Mouse (Mus musculus) frontal cortex, postnatal 36 days (tissue): Measurements from ENCODE around the gene Tsen15.
A peak's percentile ranks its signal among the peaks of the same experiment; 100 is the strongest.

Experiments used
- DNase-seq, 2 experiments: peaks; one replicate each; pipeline ENCODE4 v3.0.0; 2022; ENCODE audit warnings: low spot score in 2 of 2

The Tsen15 gene

GRCm38 (mm10) chr1:152386188-152386835 is at the start of gene Tsen15:
TSS of gene Tsen15 (minus strand) at chr1:152386688.
- peak; percentile 86 to 89 for DNase-seq

DNA sequence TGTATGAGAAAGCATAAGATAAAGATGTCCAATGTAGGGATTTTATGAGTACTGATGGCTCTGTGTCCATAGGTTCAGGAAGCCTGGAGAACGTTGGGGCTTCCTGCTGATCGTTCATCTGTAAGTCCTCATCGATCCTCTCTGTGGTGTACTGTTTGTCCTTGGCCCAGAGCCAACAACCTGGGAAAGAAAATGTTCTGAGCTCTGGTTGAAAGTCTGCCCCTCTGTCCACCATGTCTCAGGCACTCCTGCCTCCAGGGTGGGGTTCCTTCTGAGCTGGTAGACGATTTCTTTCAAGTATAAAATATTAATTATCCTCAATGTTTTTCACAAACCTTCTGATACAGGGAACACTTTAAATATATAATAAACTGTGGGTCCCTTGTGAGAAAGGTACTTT is 47.7 kb upstream of the Tsen15 start:
- no peak for DNase-seq

GRCm38 (mm10) chr1:152429805-152430204 is 43.3 kb upstream of the Tsen15 start:
- no peak for DNase-seq

DNA sequence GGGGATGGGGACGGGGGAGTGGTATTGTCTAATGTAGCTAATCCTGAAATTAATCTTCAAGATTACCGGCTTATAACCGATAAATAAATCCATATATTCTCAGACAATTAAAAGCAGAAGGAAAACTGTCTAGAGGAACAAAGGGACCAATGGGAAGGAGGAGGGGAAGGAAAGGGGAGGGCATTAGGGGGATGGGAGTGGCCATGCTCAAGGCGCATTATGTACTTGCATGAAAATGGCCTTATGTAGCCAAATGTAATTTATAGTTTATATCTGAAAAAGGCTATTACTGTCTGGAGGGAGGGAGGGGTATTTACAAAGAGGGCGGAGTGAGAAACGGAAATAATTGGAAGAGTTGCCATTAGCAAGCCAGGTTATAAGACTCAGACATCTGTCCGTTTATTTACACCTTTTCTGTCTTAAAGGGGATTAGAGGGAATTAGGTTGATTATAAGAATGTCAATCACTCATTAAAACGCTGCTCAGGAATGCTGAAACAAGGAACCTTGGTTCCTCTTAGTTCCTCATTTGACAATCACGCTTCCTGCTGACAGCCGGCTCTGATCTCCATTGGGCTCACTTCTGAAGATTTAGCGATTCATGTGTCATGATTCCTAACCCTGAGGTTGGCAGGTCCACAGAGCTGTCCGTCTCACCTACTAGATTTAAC is 41.6 kb upstream of the Tsen15 start:
- no peak for DNase-seq

DNA sequence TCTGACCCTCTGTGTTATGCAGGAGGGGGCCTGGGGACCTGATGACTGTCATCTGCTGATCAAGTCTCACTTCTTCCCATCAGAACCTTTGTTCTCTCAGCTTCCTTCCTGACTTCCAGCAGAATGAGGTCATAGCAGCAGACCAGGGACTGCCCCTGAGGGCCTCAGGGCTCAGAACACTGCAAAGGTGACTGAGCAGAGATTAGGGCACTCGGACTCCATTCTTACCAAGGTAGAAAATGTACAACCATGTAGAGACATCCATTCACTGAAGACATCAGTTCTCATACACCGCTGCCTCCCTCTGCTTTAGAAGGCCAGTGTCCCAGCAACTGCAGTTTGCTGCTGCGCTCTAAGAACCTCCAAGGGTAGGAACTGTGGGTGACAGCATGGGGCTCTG is 36.6 kb upstream of the Tsen15 start:
- DNase-seq: no peak

GRCm38 (mm10) chr1:152422295-152422694 is 35.8 kb upstream of the Tsen15 start:
- DNase-seq: no peak

- no peak for DNase-seq
Measured at GRCm38 (mm10) chr1:152417602-152418001, 31.1 kb upstream of the Tsen15 start.

DNA sequence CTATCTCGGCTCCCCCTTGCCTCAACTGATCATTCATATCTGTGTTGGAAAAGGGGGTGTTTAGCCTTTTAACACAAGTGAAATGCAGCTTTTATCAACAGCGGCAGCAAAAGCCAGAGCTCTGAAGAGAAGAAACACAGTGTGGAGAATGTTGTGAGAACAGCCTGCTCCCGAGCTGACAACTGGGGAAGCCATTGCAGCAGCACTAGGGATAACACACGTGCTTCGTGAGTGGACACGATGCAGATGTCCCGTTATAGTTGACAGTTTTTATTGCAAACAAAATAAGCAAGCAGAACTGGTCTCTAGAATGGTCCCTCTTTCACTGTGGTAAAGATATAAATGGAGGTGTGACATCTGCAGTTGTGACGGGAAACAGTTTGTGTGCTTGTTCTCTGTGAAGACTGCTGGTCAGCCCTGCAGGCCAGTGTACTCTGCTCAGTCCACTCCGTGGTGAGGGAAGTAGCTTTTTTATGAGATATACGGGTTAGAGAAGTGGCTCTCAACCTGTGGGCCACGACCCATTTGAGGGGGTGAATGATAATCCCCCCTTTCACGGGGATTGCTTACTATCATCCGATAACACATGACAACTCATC is 29.9 kb upstream of the Tsen15 start:
- no peak for DNase-seq

DNA sequence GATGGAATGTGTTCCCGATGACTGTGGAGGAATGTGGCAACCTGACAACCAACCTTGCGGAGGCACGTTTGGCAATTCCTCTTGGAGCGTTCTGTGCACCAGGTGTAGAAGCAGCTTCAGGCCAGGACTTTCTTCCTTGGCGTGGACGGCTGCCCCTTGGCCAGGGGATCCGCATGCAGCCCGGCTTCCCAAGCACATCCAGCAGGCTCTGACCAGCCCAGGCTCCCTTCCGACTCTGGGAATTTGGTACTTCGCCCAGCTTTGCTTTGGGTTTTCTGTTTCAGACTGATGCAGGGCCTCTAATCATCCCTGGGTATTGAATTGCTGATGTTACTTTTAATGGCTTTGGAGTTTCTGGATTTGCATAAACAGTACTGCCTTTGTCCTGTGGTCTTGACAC is 28.0 kb upstream of the Tsen15 start:
- peak; percentile 12 to 30 for DNase-seq

DNA sequence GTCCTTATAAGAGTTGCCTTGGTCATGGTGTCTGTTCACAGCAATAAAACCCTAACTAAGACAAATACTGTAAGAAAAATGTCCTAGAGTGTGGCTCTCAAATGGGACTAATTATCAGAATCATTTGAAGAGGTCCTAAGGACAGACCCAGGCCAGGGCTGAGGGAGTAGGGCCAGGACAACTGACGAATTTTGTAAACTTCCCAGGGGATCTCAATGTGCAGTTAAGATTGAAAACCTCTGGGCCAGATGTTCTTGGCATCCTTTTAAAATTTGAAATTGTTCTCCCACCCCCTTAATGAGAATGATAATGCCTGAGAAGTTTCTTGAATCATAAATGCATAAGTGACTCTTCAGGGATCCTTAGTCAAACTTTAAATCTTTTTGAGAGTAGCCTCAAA is 27.5 kb upstream of the Tsen15 start:
- DNase-seq: no peak

DNA sequence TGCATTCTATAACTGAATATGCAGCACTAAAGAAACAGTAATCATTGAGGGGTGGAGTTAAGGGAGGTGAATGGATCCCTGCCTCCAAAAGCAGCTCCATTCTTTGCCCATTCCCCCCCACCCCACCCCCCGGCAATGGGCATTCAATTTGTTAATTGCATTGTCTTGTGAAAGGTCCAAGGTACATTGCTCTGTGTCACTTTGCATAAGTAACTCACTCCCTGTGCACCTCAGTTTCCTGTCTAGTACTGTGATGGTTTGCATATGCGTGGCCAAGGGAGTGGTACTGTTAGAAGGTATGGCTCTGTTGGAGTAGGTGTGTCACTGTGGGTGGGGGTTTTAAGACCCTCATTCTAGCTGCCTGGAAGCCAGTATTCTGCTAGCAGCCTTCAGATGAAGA is 26.6 kb upstream of the Tsen15 start:
- no peak for DNase-seq

DNA sequence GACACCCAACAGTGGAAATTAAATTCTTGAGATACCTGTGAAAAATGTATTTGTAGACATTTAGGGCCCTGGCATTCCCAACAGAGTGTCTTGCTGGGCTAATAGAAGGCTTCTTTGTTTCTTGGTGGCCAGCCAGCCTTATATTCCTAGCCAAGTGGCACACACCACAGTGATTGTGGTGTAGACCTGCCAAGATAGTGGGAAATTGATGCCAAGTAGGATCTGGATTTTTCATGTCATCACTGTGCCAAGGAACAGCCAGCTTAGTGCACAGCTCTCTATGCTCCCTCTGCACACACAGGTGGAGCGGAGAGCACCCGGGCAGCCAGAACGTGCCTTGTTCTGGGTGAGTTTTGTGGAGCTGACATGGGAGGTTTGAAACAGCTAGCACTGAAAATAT is 24.2 kb upstream of the Tsen15 start:
- peak; percentile 20 to 55 for DNase-seq

- no peak for DNase-seq
Measured at GRCm38 (mm10) chr1:152409356-152409755, 22.9 kb upstream of the Tsen15 start.

GRCm38 (mm10) chr1:152407021-152407946 is 20.8 kb upstream of the Tsen15 start:
- no peak for DNase-seq

DNA sequence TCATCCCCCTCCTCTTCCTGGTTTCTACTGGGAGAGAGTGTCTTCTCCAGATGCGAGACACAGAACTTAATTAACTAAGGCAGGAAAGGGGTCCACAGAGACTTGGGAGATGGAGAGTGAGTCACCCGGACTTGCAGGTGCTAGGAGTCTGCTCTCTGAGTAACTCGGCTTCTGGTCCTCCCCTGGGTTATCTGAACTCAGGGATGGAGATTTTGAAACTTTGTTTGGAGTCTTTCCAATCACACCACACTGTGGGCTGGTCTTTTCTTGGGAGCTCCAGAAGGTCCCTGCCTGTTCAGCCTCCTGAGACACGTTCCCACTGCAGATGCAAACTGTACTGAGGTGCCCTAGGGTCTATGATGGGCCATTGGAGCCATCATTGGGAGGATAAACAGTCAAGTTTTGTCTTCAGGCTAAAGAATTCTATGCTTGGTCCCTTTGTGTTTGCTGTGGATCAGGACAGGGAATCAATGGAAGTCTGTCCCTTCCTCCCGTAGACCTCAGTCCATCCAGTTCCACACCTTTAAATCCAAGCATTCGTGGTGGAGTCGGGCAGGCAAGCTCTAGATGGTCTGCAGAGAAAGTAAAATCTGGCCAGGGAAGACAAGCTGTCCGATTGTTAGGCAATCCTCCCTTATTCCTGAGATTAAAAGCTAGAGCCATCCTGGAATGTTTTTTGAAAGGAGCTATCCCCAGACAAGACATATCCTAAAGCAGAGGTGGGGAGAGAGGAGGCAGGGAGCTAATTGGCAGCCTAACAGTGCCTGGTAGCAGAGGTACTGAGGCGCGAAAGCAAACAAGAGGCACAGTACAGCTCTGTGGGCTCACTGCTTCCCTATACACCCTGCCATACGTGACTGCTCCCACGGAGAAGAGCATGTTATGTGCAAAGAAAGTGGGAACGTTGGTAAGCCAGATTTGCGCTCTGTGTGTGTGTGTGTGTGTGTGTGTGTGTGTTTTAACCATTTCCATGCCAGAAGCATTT is 14.4 kb upstream of the Tsen15 start:
- DNase-seq: peak; percentile 38 to 55

- DNase-seq: peak; percentile 55 to 57
Measured at GRCm38 (mm10) chr1:152399790-152400555, 13.5 kb upstream of the Tsen15 start, which contains the start of gene Colgalt2. TSS of gene Colgalt2 (plus strand) at chr1:152399830.

GRCm38 (mm10) chr1:152398708-152399107 is 12.2 kb upstream of the Tsen15 start:
- no peak for DNase-seq

GRCm38 (mm10) chr1:152394956-152395515 is 8.5 kb upstream of the Tsen15 start:
- no peak for DNase-seq

- peak; percentile 44 to 65 for DNase-seq
Measured at GRCm38 (mm10) chr1:152394137-152394536, 7.6 kb upstream of the Tsen15 start.

DNA sequence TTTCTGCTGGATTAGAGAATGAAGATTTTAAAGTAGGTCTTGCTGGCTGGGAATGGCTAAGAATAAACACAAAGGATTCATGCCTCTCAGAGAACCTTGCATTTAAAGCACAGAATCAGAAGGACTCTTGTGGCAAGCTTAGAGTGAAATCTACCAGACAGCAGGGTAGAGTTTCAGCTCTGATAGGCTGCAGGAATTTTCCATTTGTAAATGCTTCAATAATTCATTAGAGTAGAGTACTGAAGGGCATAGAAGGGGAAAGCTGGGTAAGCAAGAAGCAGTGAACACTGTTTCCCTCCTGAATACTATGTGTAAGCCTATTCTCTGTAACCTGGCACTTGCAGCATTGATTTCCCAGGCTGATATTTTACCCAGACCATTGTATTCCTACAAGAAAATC is 2.8 kb upstream of the Tsen15 start:
- no peak for DNase-seq
